Mouse (Mus musculus) forebrain, postnatal 0 days (tissue): Measurements from ENCODE around the gene Agbl2. TPM values are rescaled to one million over a fixed set of nuclear protein-coding genes. Genes with fewer than 3 reads are reported as not detected.

Experiments
- ATAC-seq: fragments of 200-750 bp; cut with Nextera tagmentation; 2 replicates; pipeline ENCODE4 v1.8.0; 2017; ENCODE audit warnings: mild to moderate bottlenecking, moderate library complexity
- DNase-seq: peaks from one replicate; pipeline ENCODE4 v3.0.0-alpha.2; 2015
- H3K27ac ChIP-seq: fragments of 300-500 bp; sonication (generic); 2 replicates; pipeline ENCODE4 v1.5.1; 2014; ENCODE audit warnings: low read depth, mild to moderate bottlenecking, antibody characterized with exemption, low read length, moderate library complexity, mixed read lengths
- H3K27me3 ChIP-seq: fragments of 300-500 bp; sonication (generic); 2 replicates; pipeline ENCODE4 v1.6.1; 2014; ENCODE audit warnings: mild to moderate bottlenecking, low read length, mixed read lengths; ENCODE audit not compliant: insufficient read depth
- H3K36me3 ChIP-seq: fragments of 300-500 bp; sonication (generic); 2 replicates; pipeline ENCODE4 v1.6.1; 2014; ENCODE audit warnings: mild to moderate bottlenecking, moderate library complexity; ENCODE audit not compliant: insufficient read depth
- H3K4me1 ChIP-seq: fragments of 300-500 bp; sonication (generic); 2 replicates; pipeline ENCODE4 v1.6.1; 2014; ENCODE audit warnings: antibody characterized with exemption; ENCODE audit not compliant: insufficient read depth
- H3K4me2 ChIP-seq: fragments of 300-500 bp; sonication (generic); 2 replicates; pipeline ENCODE4 v1.6.1; 2014; ENCODE audit warnings: low read depth, mild to moderate bottlenecking, moderate library complexity
- H3K4me3 ChIP-seq: fragments of 300-500 bp; sonication (generic); 2 replicates; pipeline ENCODE4 v1.5.1; 2014; ENCODE audit warnings: low read depth, low read length, mixed read lengths
- H3K9ac ChIP-seq: fragments of 300-500 bp; sonication (generic); 2 replicates; pipeline ENCODE4 v1.6.1; 2014; ENCODE audit warnings: mild to moderate bottlenecking
- H3K9me3 ChIP-seq: fragments of 300-500 bp; sonication (generic); 2 replicates; pipeline ENCODE4 v1.6.1; 2016; ENCODE audit warnings: low read length
- CTCF ChIP-seq: sonication (generic); IDR thresholded peaks from 2 replicates; pipeline ENCODE4 v1.5.1; 2016; ENCODE audit warnings: antibody characterized with exemption, control low read depth, low read depth
- WGBS: fragments of 180-500 bp; shearing (Covaris S2); extraction: QIAGEN DNeasy Blood & Tissue Kit; methylation state at CpG from one replicate; pipeline ENCODE4 v1.1.7; 2014; 5-methylcytosine and 5-hydroxymethylcytosine counted together
- polyA plus RNA-seq: library from polyadenylated mRNA; unstranded; fragments of >200 nt; fragmentation: Nextera tagmentation; extraction: Ambion mirVana; gene quantifications from 2 replicates; pipeline ENCODE4 v1.2.1, GENCODE M21; 2015
- total RNA-seq: library from RNA; depleted of rRNA; stranded (reverse); fragments of >200 nt; gene quantifications from 2 replicates; pipeline ENCODE4 v1.2.3, GENCODE M21; 2014

The Agbl2 gene
- total and polyA plus RNA-seq, 2 experiments from 2014 or later: 0.58 to 1.1 TPM

DNA sequence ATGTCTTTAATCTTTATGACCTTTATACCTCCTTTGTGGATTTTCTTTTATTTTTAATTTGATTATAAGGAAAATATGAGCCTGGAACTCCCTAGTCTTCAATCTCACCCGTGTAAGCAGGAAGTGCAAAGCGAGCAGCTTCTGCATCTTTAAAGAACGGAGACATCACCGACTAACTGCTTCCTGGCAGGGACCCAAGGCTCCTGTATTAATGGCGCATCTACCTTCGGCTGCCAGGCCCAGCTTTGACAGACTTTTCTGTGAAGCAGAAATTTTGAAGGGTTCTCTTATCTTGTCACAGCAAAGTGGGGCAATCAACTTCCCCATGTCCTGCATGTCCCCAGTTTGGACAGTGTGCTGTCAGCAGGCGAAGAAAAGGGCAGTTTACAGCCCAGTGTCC, 46.2 kb downstream of the Agbl2 start:
- Histone ChIP-seq H3K4me3 (no peak overlapping the region), H3K4me2 (no peak overlapping the region), H3K27me3 (no peaks in the 10 kb centered on the region), H3K4me1 (no peaks in the 10 kb centered on the region), H3K9me3 (no peaks in the 10 kb centered on the region), H3K27ac (no peak overlapping the region), H3K36me3 (no peaks in the 10 kb centered on the region), H3K9ac (no peak overlapping the region)
- WGBS: 54% methylated on average over 7 of the region's 7 CpGs
- no peak for DNase-seq
- TF ChIP-seq CTCF: no peak
- no peak for ATAC-seq

DNA sequence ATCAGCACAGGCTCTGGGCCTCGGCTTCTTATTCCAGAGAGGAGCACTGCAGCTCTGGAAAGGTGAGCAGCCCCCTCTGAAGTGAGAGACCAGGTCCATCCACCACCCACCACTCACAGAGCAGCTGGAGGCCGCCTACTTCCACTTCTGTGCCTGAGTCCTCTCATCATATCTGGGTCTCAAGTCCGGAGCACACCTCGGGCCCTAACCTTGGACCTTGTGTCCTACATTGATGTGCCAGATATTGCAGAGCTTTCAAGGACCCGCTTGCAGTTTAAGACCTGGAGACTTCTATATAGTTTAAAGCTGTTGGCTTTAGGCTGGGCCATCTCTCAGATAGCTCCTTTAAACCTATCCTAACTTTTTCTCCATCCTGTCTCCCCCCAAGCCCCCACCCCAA, 51.0 kb downstream of the Agbl2 start:
- H3K27ac ChIP-seq: no peak overlapping the region
- WGBS: 88% methylated on average over 5 of the region's 5 CpGs
- no peak overlapping the region for H3K9ac ChIP-seq
- H3K27me3 ChIP-seq: no peaks in the 10 kb centered on the region
- no peaks in the 10 kb centered on the region for H3K9me3 ChIP-seq
- H3K36me3 ChIP-seq: no peaks in the 10 kb centered on the region
- ATAC-seq (no peak), DNase-seq (no peak)
- H3K4me2 ChIP-seq: no peak overlapping the region
- no peak overlapping the region for H3K4me3 ChIP-seq
- no peak for TF ChIP-seq CTCF
- no peaks in the 10 kb centered on the region for H3K4me1 ChIP-seq

DNA sequence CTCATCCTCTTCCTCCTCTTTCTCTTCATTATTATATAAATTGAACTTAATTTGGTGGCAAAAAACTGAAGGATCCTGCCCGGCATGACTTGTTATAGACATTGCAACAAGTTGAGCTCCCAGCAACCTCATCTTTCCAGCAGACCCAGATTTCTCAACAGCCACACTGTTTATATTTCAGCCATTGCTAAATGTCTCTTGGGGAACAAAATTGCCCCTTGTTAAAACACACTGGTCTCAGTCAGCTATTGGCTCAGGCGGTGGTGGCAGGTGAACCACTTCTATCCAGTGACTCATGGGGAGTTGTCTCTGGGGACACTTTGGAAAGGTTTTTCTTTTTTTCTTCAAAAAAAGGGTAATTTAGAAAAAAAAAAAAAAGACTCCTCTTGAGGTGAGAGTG, 56.1 kb downstream of the Agbl2 start:
- Histone ChIP-seq H3K4me2 (no peak overlapping the region), H3K4me3 (no peak overlapping the region), H3K36me3 (no peaks in the 10 kb centered on the region), H3K27ac (no peak overlapping the region), H3K4me1 (no peaks in the 10 kb centered on the region), H3K9ac (no peak overlapping the region), H3K27me3 (no peaks in the 10 kb centered on the region), H3K9me3 (no peaks in the 10 kb centered on the region)
- no peak for DNase-seq
- 90% methylated on average over 2 of the region's 2 CpGs for WGBS
- ATAC-seq: no peak
- no peak for TF ChIP-seq CTCF

DNA sequence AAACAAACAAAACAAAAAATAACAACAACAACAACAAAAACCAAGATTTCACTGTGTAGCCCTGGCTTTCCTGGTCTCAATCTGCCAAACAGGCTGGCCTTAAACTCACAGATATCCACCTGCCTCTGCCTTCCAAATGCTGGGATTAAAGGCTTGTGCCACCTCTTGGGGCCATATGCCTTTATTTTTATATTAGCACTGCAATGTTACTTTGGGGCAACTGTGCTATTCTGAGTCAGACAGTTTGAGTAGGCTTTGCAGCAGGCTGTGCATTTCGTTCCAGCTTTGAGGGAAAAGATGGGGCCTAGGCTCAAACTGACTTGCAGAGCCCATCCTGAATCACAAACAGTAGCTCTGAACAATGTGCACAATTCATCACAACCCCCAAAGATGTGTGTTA, 61.1 kb downstream of the Agbl2 start:
- Histone ChIP-seq H3K36me3 (no peaks in the 10 kb centered on the region), H3K27ac (no peak overlapping the region), H3K4me1 (peaks cover 10% of the 10 kb centered on the region), H3K9me3 (no peaks in the 10 kb centered on the region), H3K4me3 (no peak overlapping the region), H3K9ac (no peak overlapping the region), H3K27me3 (no peaks in the 10 kb centered on the region), H3K4me2 (no peak overlapping the region)
- DNase-seq (no peak), ATAC-seq (no peak)
- TF ChIP-seq CTCF: no peak
- 59% methylated on average over 1 of the region's 1 CpGs for WGBS

DNA sequence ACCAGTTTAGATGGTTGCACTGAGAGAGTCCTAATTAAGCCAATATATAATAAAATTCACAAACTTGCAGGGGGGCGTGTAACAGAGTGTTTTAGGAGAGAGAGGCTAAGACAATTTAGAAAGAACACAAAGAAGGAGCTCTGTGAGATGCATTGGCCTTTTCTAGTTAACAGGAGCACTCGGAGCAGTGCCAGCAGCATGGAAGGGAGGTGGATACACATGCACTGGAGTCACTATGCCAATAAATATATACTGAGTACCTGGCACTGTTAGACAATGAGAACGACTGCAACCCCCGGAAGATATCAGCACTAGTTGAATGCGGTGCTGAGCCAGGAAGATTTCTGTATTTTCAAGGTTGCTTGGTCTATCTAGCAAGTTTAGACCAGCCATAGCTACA, 61.7 kb downstream of the Agbl2 start:
- H3K27ac ChIP-seq: no peak overlapping the region
- no peaks in the 10 kb centered on the region for H3K9me3 ChIP-seq
- H3K27me3 ChIP-seq: no peaks in the 10 kb centered on the region
- TF ChIP-seq CTCF: no peak
- H3K36me3 ChIP-seq: no peaks in the 10 kb centered on the region
- H3K4me3 ChIP-seq: no peak overlapping the region
- H3K4me2 ChIP-seq: no peak overlapping the region
- no peak for ATAC-seq
- H3K4me1 ChIP-seq: peaks cover 16% of the 10 kb centered on the region
- no peak for DNase-seq
- 79% methylated on average over 5 of the region's 5 CpGs for WGBS
- no peak overlapping the region for H3K9ac ChIP-seq

DNA sequence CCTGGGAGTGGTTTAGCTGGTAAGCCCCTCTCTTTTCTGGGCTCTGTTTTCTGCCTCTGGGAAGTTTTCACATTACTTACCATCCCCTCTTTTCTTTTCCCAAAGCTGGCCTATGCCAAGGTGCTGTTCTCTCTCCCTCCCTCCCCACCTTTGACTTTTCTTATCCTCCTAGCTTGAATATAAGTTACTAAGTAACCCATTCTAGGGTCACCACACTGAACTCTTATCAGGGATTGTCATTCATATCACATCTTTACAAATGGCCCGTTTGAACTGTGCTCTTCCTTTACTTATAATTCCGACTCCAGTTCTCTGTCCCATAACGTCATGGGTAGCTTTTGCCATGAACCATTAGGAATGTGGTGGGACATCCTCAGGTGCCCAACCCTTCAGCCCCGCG, 62.7 kb downstream of the Agbl2 start:
- Histone ChIP-seq H3K4me3 (no peak overlapping the region), H3K27ac (no peak overlapping the region), H3K27me3 (no peaks in the 10 kb centered on the region), H3K9ac (no peak overlapping the region), H3K4me2 (no peak overlapping the region), H3K4me1 (peaks cover 17% of the 10 kb centered on the region), H3K9me3 (no peaks in the 10 kb centered on the region), H3K36me3 (peaks cover 1% of the 10 kb centered on the region; the same call in 1 of the 2 replicates)
- DNase-seq (no peak), ATAC-seq (no peak)
- WGBS: 88% methylated on average over 5 of the region's 5 CpGs
- TF ChIP-seq CTCF: no peak

DNA sequence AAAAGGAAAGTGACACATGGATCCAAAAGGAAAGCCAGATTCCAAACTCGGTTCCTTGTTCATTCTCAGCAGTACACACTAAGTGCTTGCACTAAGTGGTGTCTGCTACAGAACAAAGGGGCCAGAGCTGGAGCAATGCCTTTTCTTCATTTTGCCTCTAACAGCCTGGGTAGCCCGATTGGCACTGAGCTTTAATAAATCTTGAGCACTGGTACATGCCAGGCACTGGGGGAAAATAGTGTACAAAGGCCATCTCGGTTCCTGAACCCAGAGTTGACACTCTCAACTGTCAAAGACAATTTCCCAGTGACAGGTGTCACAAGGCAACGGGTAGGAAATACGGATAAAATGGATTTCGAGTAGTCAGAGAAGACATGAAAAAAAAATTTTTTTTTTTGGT, 63.6 kb downstream of the Agbl2 start:
- ATAC-seq: no peak
- Histone ChIP-seq H3K27ac (peak overlapping the region; percentile 77), H3K36me3 (peaks cover 10% of the 10 kb centered on the region), H3K4me2 (peak overlapping the region; percentile 77), H3K4me3 (peak overlapping the region; percentile 94), H3K4me1 (peaks cover 17% of the 10 kb centered on the region), H3K9ac (peak overlapping the region; percentile 94), H3K27me3 (no peaks in the 10 kb centered on the region), H3K9me3 (no peaks in the 10 kb centered on the region)
- DNase-seq: no peak
- 38% methylated on average over 6 of the region's 6 CpGs for WGBS
- TF ChIP-seq CTCF: no peak

DNA sequence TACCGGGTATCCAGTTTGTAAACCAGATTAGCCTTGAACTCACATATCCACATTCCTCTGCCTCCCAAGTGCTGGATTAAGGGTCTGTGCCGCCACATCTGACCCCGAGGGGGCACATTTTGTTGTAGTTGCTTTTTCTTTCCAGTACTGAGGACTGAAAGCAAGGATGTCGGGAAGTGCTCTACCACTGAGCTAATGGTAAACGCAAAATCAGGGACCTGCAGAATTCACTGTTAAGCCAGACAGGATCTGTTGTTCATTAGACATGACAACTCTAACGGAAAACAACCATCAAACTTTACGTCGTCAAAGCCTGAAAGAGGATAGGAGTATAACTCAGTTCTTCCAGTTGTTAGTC, 64.0 kb downstream of the Agbl2 start:
- Histone ChIP-seq H3K9ac (peak overlapping the region; percentile 94), H3K4me1 (peaks cover 17% of the 10 kb centered on the region), H3K27me3 (no peaks in the 10 kb centered on the region), H3K36me3 (peaks cover 13% of the 10 kb centered on the region), H3K4me3 (peak overlapping the region; percentile 94), H3K4me2 (peak overlapping the region; percentile 77), H3K9me3 (no peaks in the 10 kb centered on the region), H3K27ac (peak overlapping the region; percentile 77)
- ATAC-seq (peak; percentile 54), DNase-seq (no peak)
- no peak; the same call in 1 of the 2 replicates for TF ChIP-seq CTCF
- WGBS: 2% methylated on average over 8 of the region's 8 CpGs
